Mouse (Mus musculus): Measurements from ENCODE around the gene Atp8a1. TPM values are rescaled to one million over a fixed set of nuclear protein-coding genes. Genes with fewer than 3 reads are reported as not detected.

Gene Atp8a1
- polyA plus RNA-seq, 1 experiment from 2014 or later, result 35.8 TPM

- Histone ChIP-seq H3K36me3 (no peaks in the 10 kb centered on the region), H3K4me3 (no peak overlapping the region), H3K9ac (replicated peaks) (no peak overlapping the region), H3K27me3 (no peaks in the 10 kb centered on the region), H3K9me3 (no peaks in the 10 kb centered on the region), H3K4me1 (0 out of 2 replicates have a peak, but pooled peaks cover 3% of the 10 kb centered on the region), H3K4me2 (replicated peaks) (no peak overlapping the region), H3K27ac (replicated peaks) (no peak overlapping the region)
- ATAC-seq (replicated peaks), result no peak
- WGBS, result 90% methylated on average over 14 of the region's 14 CpGs
Measured at GRCm38 (mm10) chr5:67695055-67695710, 152.1 kb downstream of the Atp8a1 start.

GRCm38 (mm10) chr5:67690336-67690735 is 156.9 kb downstream of the Atp8a1 start:
- 93% methylated on average over 9 of the region's 9 CpGs for WGBS
- no peak overlapping the region for H3K9ac ChIP-seq (replicated peaks)

GRCm38 (mm10) chr5:67688001-67688400 is 159.2 kb downstream of the Atp8a1 start:
- Histone ChIP-seq H3K36me3 (no peaks in the 10 kb centered on the region), H3K27me3 (no peaks in the 10 kb centered on the region), H3K27ac (replicated peaks) (no peak overlapping the region), H3K4me2 (replicated peaks) (no peak overlapping the region), H3K9ac (replicated peaks) (no peak overlapping the region), H3K9me3 (no peaks in the 10 kb centered on the region), H3K4me3 (no peak overlapping the region), H3K4me1 (no peaks in the 10 kb centered on the region)
- ATAC-seq (replicated peaks), result no peak
- WGBS, result 93% methylated on average over 8 of the region's 8 CpGs

More at GRCm38 (mm10) chr5:67690336-67690735, 156.9 kb downstream of the Atp8a1 start:
- Histone ChIP-seq H3K4me3 (no peak overlapping the region), H3K9me3 (no peaks in the 10 kb centered on the region), H3K27ac (replicated peaks) (no peak overlapping the region), H3K4me1 (no peaks in the 10 kb centered on the region), H3K36me3 (no peaks in the 10 kb centered on the region), H3K4me2 (replicated peaks) (no peak overlapping the region), H3K27me3 (no peaks in the 10 kb centered on the region)
- ATAC-seq (replicated peaks), result no peak

GRCm38 (mm10) chr5:67685906-67686305 is 161.3 kb downstream of the Atp8a1 start:
- no peak overlapping the region for H3K27ac ChIP-seq (replicated peaks)
- no peaks in the 10 kb centered on the region for H3K9me3 ChIP-seq
- WGBS, result 91% methylated on average over 7 of the region's 7 CpGs
- no peaks in the 10 kb centered on the region; the same call in 1 of the 2 replicates for H3K36me3 ChIP-seq
- H3K4me3 ChIP-seq, result no peak overlapping the region
- no peak overlapping the region for H3K4me2 ChIP-seq (replicated peaks)
- no peak overlapping the region for H3K9ac ChIP-seq (replicated peaks)
- H3K27me3 ChIP-seq, result no peaks in the 10 kb centered on the region
- H3K4me1 ChIP-seq, result no peaks in the 10 kb centered on the region
- no peak for ATAC-seq (replicated peaks)

- no peaks in the 10 kb centered on the region; the same call in 1 of the 2 replicates for H3K36me3 ChIP-seq
- H3K4me3 ChIP-seq, result no peak overlapping the region
- H3K4me1 ChIP-seq, result no peaks in the 10 kb centered on the region
- H3K27me3 ChIP-seq, result no peaks in the 10 kb centered on the region
- no peaks in the 10 kb centered on the region for H3K9me3 ChIP-seq
- no peak for ATAC-seq (replicated peaks)
- no peak overlapping the region for H3K9ac ChIP-seq (replicated peaks)
- H3K27ac ChIP-seq (replicated peaks), result no peak overlapping the region
- H3K4me2 ChIP-seq (replicated peaks), result no peak overlapping the region
- WGBS, result 68% methylated on average over 5 of the region's 5 CpGs
Measured at GRCm38 (mm10) chr5:67685461-67685860, 161.8 kb downstream of the Atp8a1 start.

GRCm38 (mm10) chr5:67678819-67679218 is 168.4 kb downstream of the Atp8a1 start:
- WGBS, result 86% methylated on average over 3 of the region's 3 CpGs
- H3K36me3 ChIP-seq, result peaks cover 10% of the 10 kb centered on the region; the same call in 1 of the 2 replicates
- no peak for ATAC-seq (replicated peaks)

GRCm38 (mm10) chr5:67673008-67673407 is 174.2 kb downstream of the Atp8a1 start:
- no peaks in the 10 kb centered on the region for H3K9me3 ChIP-seq
- no peaks in the 10 kb centered on the region for H3K27me3 ChIP-seq
- WGBS, result 84% methylated on average over 4 of the region's 4 CpGs
- H3K36me3 ChIP-seq, result peaks cover 14% of the 10 kb centered on the region; the same call in 1 of the 2 replicates
- H3K9ac ChIP-seq (replicated peaks), result no peak overlapping the region
- H3K27ac ChIP-seq (replicated peaks), result no peak overlapping the region
- peaks cover 8% of the 10 kb centered on the region; the same call in 1 of the 2 replicates for H3K4me1 ChIP-seq
- H3K4me2 ChIP-seq (replicated peaks), result no peak overlapping the region
- H3K4me3 ChIP-seq, result no peak overlapping the region
- ATAC-seq (replicated peaks), result no peak

More at GRCm38 (mm10) chr5:67678819-67679218, 168.4 kb downstream of the Atp8a1 start:
- no peaks in the 10 kb centered on the region for H3K4me1 ChIP-seq
- H3K27ac ChIP-seq (replicated peaks), result no peak overlapping the region
- H3K4me2 ChIP-seq (replicated peaks), result no peak overlapping the region
- no peak overlapping the region for H3K4me3 ChIP-seq
- no peak overlapping the region for H3K9ac ChIP-seq (replicated peaks)
- H3K9me3 ChIP-seq, result no peaks in the 10 kb centered on the region
- H3K27me3 ChIP-seq, result no peaks in the 10 kb centered on the region

- Histone ChIP-seq H3K36me3 (peaks cover 10% of the 10 kb centered on the region; the same call in 1 of the 2 replicates), H3K27ac (replicated peaks) (no peak overlapping the region), H3K4me2 (replicated peaks) (no peak overlapping the region), H3K4me1 (peaks cover 8% of the 10 kb centered on the region; the same call in 1 of the 2 replicates), H3K9me3 (no peaks in the 10 kb centered on the region), H3K9ac (replicated peaks) (no peak overlapping the region), H3K27me3 (no peaks in the 10 kb centered on the region), H3K4me3 (no peak overlapping the region)
- no peak for ATAC-seq (replicated peaks)
- WGBS, result 77% methylated on average over 6 of the region's 6 CpGs
Measured at GRCm38 (mm10) chr5:67670158-67670557, 177.1 kb downstream of the Atp8a1 start.

GRCm38 (mm10) chr5:67669436-67669896 is 177.8 kb downstream of the Atp8a1 start:
- no peaks in the 10 kb centered on the region for H3K27me3 ChIP-seq
- peaks cover 8% of the 10 kb centered on the region; the same call in 1 of the 2 replicates for H3K4me1 ChIP-seq
- H3K9ac ChIP-seq (replicated peaks), result no peak overlapping the region
- no peak overlapping the region for H3K4me3 ChIP-seq
- no peak for ATAC-seq (replicated peaks)
- WGBS, result 59% methylated on average over 13 of the region's 13 CpGs
- H3K9me3 ChIP-seq, result no peaks in the 10 kb centered on the region
- H3K4me2 ChIP-seq (replicated peaks), result no peak overlapping the region
- no peak overlapping the region for H3K27ac ChIP-seq (replicated peaks)
- peaks cover 10% of the 10 kb centered on the region; the same call in 1 of the 2 replicates for H3K36me3 ChIP-seq

- H3K36me3 ChIP-seq, result peaks cover 12% of the 10 kb centered on the region; the same call in 1 of the 2 replicates
- H3K27ac ChIP-seq (replicated peaks), result no peak overlapping the region
- H3K27me3 ChIP-seq, result no peaks in the 10 kb centered on the region
- no peak for ATAC-seq (replicated peaks)
- WGBS, result 29% methylated on average over 6 of the region's 6 CpGs
- H3K4me3 ChIP-seq, result no peak overlapping the region
- no peaks in the 10 kb centered on the region for H3K4me1 ChIP-seq
- no peak overlapping the region for H3K9ac ChIP-seq (replicated peaks)
- H3K4me2 ChIP-seq (replicated peaks), result no peak overlapping the region
- no peaks in the 10 kb centered on the region for H3K9me3 ChIP-seq
Measured at GRCm38 (mm10) chr5:67662715-67663114, 184.5 kb downstream of the Atp8a1 start.

- H3K4me2 ChIP-seq (replicated peaks), result no peak overlapping the region
- H3K36me3 ChIP-seq, result peaks cover 5% of the 10 kb centered on the region; the same call in 1 of the 2 replicates
- no peaks in the 10 kb centered on the region for H3K27me3 ChIP-seq
- H3K27ac ChIP-seq (replicated peaks), result no peak overlapping the region
- no peak overlapping the region for H3K9ac ChIP-seq (replicated peaks)
- no peak for ATAC-seq (replicated peaks)
- 87% methylated on average over 9 of the region's 9 CpGs for WGBS
- no peak overlapping the region for H3K4me3 ChIP-seq
- H3K4me1 ChIP-seq, result peaks cover 8% of the 10 kb centered on the region
- no peaks in the 10 kb centered on the region for H3K9me3 ChIP-seq
Measured at GRCm38 (mm10) chr5:67659864-67660263, 187.4 kb downstream of the Atp8a1 start.

- WGBS, result 13% methylated on average over 13 of the region's 13 CpGs
- Histone ChIP-seq H3K27ac (replicated peaks) (no peak overlapping the region), H3K9me3 (no peaks in the 10 kb centered on the region), H3K4me3 (no peak overlapping the region), H3K4me1 (peaks cover 8% of the 10 kb centered on the region), H3K9ac (replicated peaks) (no peak overlapping the region), H3K36me3 (no peaks in the 10 kb centered on the region), H3K4me2 (replicated peaks) (no peak overlapping the region), H3K27me3 (no peaks in the 10 kb centered on the region)
- ATAC-seq (replicated peaks), result no peak
Measured at GRCm38 (mm10) chr5:67656821-67657259, 190.4 kb downstream of the Atp8a1 start.

Data from forebrain, embryonic 15.5 days (tissue).